Mouse (Mus musculus) neural tube, embryonic 12.5 days (tissue): ENCODE results near the gene Rnf11. TPM values are rescaled to one million over a fixed set of nuclear protein-coding genes. Genes with fewer than 3 reads are reported as not detected.

Experiments used
- ATAC-seq: fragments of 200-750 bp; cut with Nextera tagmentation; 2 replicates; pipeline ENCODE4 v1.8.0; 2017; ENCODE audit warnings: low read depth, mild to moderate bottlenecking, moderate TSS enrichment, moderate library complexity; ENCODE audit not compliant: low FRiP score
- H3K27ac ChIP-seq: fragments of 300-500 bp; sonication (generic); 2 replicates; pipeline ENCODE4 v1.5.1; 2016
- H3K27me3 ChIP-seq: fragments of 300-500 bp; sonication (generic); replicated peaks from 2 replicates; pipeline ENCODE4 v1.6.1; 2016; ENCODE audit warnings: mild to moderate bottlenecking
- H3K36me3 ChIP-seq: fragments of 300-500 bp; sonication (generic); 2 replicates; pipeline ENCODE4 v1.6.1; 2016; ENCODE audit warnings: mild to moderate bottlenecking
- H3K4me1 ChIP-seq: fragments of 300-500 bp; sonication (generic); 2 replicates; pipeline ENCODE4 v1.6.1; 2016
- H3K4me2 ChIP-seq: fragments of 300-500 bp; sonication (generic); replicated peaks from 2 replicates; pipeline ENCODE4 v1.6.1; 2016; ENCODE audit warnings: mild to moderate bottlenecking
- H3K4me3 ChIP-seq: fragments of 300-500 bp; sonication (generic); 2 replicates; pipeline ENCODE4 v1.5.1; 2016
- H3K9ac ChIP-seq: fragments of 300-500 bp; sonication (generic); 2 replicates; pipeline ENCODE4 v1.6.1; 2016; ENCODE audit warnings: mild to moderate bottlenecking
- H3K9me3 ChIP-seq: fragments of 300-500 bp; sonication (generic); 2 replicates; pipeline ENCODE4 v1.6.1; 2016; ENCODE audit warnings: mild to moderate bottlenecking
- WGBS: fragments of 180-500 bp; shearing (Covaris S2); methylation state at CpG from one replicate; pipeline ENCODE4 v1.1.7; 2016; 5-methylcytosine and 5-hydroxymethylcytosine counted together
- polyA plus RNA-seq: library from polyadenylated mRNA; unstranded; fragments of >200 nt; fragmentation: Nextera tagmentation; extraction: Ambion mirVana; gene quantifications from 2 replicates; pipeline ENCODE4 v1.2.1, GENCODE M21; 2016

Rnf11 gene
- polyA plus RNA-seq, 1 experiment from 2014 or later, result 71.0 TPM

DNA sequence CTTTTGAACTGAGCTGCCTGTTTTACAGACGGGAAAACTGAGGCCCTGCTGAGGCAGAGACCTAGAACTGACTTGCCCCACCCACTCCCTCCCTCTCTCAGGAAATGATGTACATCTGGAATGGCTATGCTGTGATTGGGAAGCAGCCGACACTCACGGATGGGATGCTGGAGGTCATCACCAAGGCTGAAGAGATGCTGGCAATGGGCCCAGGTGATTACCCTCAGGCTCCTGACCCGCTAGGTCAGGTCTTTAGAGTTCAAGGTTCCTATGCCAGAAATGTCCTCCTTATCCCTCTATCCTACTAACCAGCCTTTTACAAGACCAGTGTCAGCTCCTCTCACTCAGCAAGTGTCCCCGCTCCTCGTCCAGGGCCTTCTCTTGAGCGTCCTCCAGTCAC is 42.4 kb downstream of the Rnf11 start:
- no peak overlapping the region for H3K4me3 ChIP-seq
- H3K4me2 ChIP-seq, result no peak overlapping the region
- H3K9me3 ChIP-seq, result no peaks in the 10 kb centered on the region
- H3K4me1 ChIP-seq, result 0 out of 2 replicates have a peak, but pooled peaks cover 3% of the 10 kb centered on the region
- H3K36me3 ChIP-seq, result peaks cover 4% of the 10 kb centered on the region; the same call in 1 of the 2 replicates
- H3K27ac ChIP-seq, result no peak overlapping the region
- no peaks in the 10 kb centered on the region for H3K27me3 ChIP-seq
- no peak for ATAC-seq
- WGBS, result 92% methylated on average over 7 of the region's 7 CpGs
- no peak overlapping the region for H3K9ac ChIP-seq

DNA sequence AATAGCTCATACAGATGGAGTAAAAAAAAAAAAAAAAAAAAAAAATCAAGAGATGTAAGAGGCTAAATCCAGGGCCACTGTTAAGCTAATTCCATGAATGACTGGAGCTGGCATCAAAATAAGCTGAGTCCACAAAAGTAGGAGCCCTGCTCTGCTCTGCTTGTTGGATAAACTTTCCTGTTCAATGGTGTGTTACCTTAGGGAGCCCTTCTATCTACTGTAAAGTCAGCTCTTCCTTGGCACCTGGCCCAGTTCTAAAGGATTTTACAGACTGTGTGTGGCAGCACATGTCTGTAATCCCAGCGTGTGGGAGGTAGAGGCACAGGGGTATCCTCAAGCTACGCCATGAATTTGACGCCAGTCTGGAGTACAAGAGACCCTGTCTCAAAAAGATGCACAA is 43.5 kb downstream of the Rnf11 start:
- Histone ChIP-seq H3K4me3 (no peak overlapping the region), H3K9me3 (no peaks in the 10 kb centered on the region), H3K4me2 (no peak overlapping the region), H3K9ac (no peak overlapping the region), H3K27ac (no peak overlapping the region), H3K27me3 (no peaks in the 10 kb centered on the region), H3K4me1 (0 out of 2 replicates have a peak, but pooled peaks cover 3% of the 10 kb centered on the region), H3K36me3 (peaks cover 4% of the 10 kb centered on the region; the same call in 1 of the 2 replicates)
- WGBS, result 92% methylated on average over 3 of the region's 3 CpGs
- ATAC-seq, result no peak

DNA sequence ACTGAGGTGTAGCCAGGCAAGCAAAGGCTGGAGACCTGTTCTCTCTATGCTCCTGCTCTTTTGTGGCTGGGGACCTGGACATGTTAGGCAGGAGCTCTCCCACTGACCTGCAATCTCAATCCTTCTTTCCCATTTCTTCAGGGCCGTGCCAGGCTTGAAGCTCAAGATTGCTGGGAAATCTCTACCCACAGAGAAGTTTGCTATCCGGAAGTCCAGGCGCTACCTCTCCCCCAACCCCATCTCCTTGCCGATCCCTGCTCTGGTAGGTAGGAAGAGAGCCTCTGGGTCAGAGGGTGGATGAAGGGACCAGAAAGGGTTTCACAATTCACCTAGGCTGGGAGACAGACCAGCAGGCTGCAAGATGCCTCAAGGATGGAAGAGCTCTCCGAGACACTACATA is 44.1 kb downstream of the Rnf11 start:
- WGBS, result 96% methylated on average over 5 of the region's 5 CpGs
- Histone ChIP-seq H3K36me3 (peaks cover 4% of the 10 kb centered on the region; the same call in 1 of the 2 replicates), H3K4me1 (0 out of 2 replicates have a peak, but pooled peaks cover 3% of the 10 kb centered on the region), H3K27ac (no peak overlapping the region), H3K4me3 (no peak overlapping the region), H3K9me3 (no peaks in the 10 kb centered on the region), H3K4me2 (no peak overlapping the region), H3K27me3 (no peaks in the 10 kb centered on the region), H3K9ac (no peak overlapping the region)
- no peak for ATAC-seq

DNA sequence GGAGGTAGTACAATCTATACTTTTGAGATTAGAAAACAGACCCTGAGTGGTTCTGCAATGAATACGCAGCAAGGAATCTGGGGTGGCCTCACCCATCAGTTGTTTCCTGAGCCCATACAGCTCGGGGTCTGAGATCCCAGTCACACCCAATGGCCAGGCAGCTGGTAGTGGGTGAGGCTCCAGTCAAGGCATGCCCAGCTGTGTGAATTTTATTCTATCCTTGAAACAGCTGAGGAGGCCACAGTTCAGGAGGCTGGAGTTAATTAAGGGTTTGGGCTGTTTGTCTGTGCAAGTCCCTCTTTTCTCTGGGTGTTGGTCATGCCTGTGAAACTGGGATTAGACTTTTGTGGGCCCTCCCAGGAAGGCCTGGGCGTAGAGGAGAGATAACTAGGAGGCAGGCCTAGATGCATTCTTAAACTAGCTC is 44.7 kb downstream of the Rnf11 start:
- Histone ChIP-seq H3K9me3 (no peaks in the 10 kb centered on the region), H3K36me3 (peaks cover 4% of the 10 kb centered on the region; the same call in 1 of the 2 replicates), H3K4me1 (0 out of 2 replicates have a peak, but pooled peaks cover 3% of the 10 kb centered on the region), H3K27me3 (no peaks in the 10 kb centered on the region), H3K4me3 (no peak overlapping the region), H3K27ac (no peak overlapping the region), H3K4me2 (no peak overlapping the region), H3K9ac (no peak overlapping the region)
- 85% methylated on average over 3 of the region's 3 CpGs for WGBS
- no peak for ATAC-seq

DNA sequence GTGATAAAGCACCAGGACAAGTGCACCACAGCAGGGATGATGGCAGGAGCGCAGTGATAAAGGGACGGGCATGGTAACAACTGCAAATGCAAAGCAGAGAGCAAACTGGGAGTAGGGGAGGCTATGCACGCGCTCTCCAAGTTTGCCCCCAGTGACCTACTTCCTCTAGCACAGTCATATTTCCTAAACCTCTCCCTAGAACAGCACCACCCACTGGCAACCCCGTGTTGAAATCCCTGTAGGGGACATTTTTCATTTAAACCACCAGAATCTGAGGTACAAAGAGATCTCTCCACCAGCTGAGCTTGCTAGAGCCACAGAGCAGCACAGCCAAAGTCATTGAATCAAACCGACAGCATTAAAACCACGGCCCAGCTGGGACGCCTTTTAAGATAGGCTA is 45.4 kb downstream of the Rnf11 start:
- peaks cover 4% of the 10 kb centered on the region; the same call in 1 of the 2 replicates for H3K36me3 ChIP-seq
- 0 out of 2 replicates have a peak, but pooled peaks cover 3% of the 10 kb centered on the region for H3K4me1 ChIP-seq
- no peaks in the 10 kb centered on the region for H3K27me3 ChIP-seq
- H3K27ac ChIP-seq, result no peak overlapping the region
- no peak overlapping the region for H3K4me3 ChIP-seq
- 72% methylated on average over 8 of the region's 8 CpGs for WGBS
- no peak overlapping the region for H3K4me2 ChIP-seq
- H3K9ac ChIP-seq, result no peak overlapping the region
- no peaks in the 10 kb centered on the region for H3K9me3 ChIP-seq
- ATAC-seq, result no peak

DNA sequence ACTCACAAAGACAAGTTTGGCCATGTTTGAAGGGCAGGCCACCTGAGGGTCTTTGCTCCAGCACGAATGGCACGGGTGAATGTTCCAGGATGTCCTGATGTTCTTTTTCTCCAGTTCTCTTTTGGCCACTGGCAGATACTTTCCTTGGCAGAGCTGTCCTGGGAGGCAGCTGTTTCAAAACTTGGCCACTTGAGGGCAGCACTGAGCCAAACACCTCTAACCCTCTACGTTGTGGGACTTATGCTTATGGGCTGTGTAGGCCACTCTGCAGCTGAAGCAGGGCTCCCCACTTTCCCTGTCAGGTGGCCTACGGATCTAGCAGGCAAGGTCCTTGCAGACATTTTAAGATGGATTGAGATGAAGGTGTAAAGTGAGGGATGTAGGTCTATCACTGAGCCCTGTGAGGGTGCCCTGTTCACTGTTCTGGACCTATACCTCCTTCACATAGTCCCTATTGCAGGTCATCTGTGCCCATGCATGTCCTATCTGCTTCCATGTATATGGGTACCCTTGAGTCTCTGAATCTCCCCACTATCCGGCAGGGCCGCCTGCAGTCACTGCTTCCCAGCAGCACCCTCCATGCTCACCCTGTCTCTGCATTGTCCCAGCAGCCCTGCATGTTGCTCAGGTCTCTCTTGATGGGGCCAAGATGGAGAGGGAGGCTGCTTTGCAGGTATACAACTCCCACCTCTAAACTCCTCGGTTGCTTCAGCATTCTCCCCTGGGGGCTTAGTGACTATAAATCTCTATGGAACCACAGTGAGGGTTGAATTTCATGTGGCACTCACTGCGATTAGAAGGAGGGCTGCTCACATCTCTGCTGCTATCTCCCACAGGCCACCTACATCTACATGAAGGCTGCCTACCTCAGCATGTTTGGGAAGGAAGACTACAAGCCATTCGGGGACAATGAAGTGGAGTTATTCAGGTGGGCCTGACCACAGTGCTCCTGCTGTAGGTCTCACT is 46.3 kb downstream of the Rnf11 start:
- 50% methylated on average over 9 of the region's 9 CpGs for WGBS
- peaks cover 4% of the 10 kb centered on the region; the same call in 1 of the 2 replicates for H3K36me3 ChIP-seq

DNA sequence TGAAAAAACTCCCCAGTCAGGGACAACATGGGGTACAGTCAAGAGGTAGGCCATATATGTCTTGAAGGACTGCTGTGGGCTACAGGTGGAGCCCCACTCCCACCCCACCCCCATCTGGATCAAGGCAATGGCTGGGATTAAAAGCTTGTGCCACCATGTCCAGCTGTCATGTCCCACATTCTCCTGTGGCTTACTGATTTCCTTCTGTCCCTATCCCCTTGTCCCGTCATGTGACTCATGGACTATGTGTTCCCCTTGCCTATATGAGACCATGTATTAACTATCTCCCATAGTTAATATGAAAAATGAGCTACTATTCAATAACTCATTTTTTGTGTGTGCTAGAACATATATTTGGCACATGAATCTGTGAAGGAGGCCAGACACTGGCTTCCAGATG is 50.3 kb downstream of the Rnf11 start:
- Histone ChIP-seq H3K4me3 (no peak overlapping the region), H3K27ac (no peak overlapping the region), H3K27me3 (no peaks in the 10 kb centered on the region), H3K36me3 (no peaks in the 10 kb centered on the region), H3K4me2 (no peak overlapping the region), H3K9me3 (no peaks in the 10 kb centered on the region), H3K4me1 (peaks cover 10% of the 10 kb centered on the region; the same call in 1 of the 2 replicates), H3K9ac (no peak overlapping the region)
- 96% methylated on average over 1 of the region's 1 CpGs for WGBS
- no peak for ATAC-seq

More for the DNA sequence above, 46.3 kb downstream of the Rnf11 start:
- Histone ChIP-seq H3K9ac (no peak overlapping the region), H3K4me2 (no peak overlapping the region), H3K4me1 (0 out of 2 replicates have a peak, but pooled peaks cover 3% of the 10 kb centered on the region), H3K27me3 (no peaks in the 10 kb centered on the region), H3K4me3 (no peak overlapping the region), H3K9me3 (no peaks in the 10 kb centered on the region), H3K27ac (no peak overlapping the region)
- peak; percentile 80 for ATAC-seq

DNA sequence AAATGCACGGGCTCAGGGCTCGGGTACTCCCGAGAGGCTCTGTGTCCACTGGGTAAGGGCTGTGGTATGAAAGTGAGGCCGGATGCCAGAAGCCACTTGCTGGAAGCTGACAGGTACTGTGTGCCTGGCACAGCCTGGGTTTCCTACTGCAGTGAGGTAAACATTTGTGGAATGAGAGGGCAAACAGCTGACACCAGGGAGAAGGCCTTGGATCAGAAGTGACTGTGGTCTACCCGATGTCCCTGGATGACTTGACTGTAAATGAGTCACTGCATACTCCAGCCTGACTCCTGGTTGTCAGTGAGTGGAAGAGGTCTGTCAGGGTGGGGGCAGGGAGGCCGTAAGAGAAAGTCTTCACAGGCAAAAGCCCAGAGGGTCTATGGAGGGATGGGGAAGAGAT is 50.9 kb downstream of the Rnf11 start:
- no peak overlapping the region for H3K9ac ChIP-seq
- H3K4me3 ChIP-seq, result no peak overlapping the region

DNA sequence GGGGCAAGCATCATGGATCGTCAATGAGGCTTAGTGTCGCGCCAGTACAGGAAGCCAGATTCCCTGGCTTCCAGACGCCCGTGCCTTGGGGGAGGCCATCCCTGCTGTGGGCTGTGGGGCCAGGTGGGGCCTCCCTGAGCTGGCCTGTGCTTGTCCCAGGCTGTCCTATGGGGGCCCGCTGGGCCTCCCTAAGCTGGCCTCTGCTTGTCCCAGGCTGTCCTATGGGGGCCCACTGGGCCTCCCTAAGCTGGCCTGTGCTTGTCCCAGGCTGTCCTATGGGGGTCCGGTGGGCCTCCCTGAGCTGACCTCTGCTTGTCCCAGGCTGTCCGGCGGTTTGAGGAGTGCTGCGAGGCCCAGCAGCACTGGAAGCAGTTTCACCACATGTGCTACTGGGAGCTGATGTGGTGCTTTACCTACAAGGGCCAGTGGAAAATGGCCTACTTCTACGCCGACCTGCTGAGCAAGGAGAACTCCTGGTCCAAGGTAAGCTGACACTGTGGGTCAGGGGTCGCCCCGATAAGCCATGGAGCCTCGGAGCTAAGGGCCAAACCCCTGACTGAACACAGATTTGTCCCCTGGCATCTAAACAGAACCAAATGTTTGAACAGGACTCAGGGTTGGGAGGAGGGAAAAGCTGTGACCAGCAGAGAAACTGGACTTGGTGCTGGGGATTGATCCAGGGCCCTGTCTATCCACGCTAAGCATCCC is 51.7 kb downstream of the Rnf11 start:
- ATAC-seq, result no peak

More for the DNA sequence above, 50.9 kb downstream of the Rnf11 start:
- Histone ChIP-seq H3K36me3 (no peaks in the 10 kb centered on the region), H3K9me3 (no peaks in the 10 kb centered on the region), H3K4me2 (no peak overlapping the region), H3K4me1 (peaks cover 7% of the 10 kb centered on the region; the same call in 1 of the 2 replicates), H3K27ac (no peak overlapping the region), H3K27me3 (no peaks in the 10 kb centered on the region)
- 87% methylated on average over 6 of the region's 6 CpGs for WGBS
- ATAC-seq, result no peak

DNA sequence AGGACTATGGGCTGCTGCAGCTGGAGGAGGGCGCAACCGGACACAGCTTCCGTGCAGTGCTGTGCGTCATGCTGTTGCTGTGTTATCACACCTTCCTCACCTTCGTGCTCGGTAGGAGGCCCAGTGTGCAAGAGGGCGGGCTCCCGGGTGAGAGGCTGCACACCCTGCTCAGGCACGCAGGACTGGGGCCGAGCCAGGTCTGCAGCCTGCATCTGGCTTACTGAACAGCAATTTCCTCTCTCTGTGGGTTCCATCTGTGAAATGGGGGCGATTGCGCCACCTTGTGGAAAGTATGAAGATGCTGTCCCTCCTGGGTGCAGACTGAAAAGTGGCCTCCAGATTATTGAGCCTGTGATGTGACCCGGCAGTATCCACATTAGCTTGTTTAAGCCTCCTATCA is 53.7 kb downstream of the Rnf11 start:
- H3K36me3 ChIP-seq, result no peaks in the 10 kb centered on the region
- H3K27me3 ChIP-seq, result no peaks in the 10 kb centered on the region
- no peak overlapping the region for H3K27ac ChIP-seq
- H3K9me3 ChIP-seq, result no peaks in the 10 kb centered on the region
- no peak overlapping the region for H3K4me2 ChIP-seq
- no peak for ATAC-seq
- H3K4me1 ChIP-seq, result peaks cover 7% of the 10 kb centered on the region; the same call in 1 of the 2 replicates
- H3K9ac ChIP-seq, result no peak overlapping the region
- no peak overlapping the region for H3K4me3 ChIP-seq
- WGBS, result 51% methylated on average over 13 of the region's 13 CpGs

More for the DNA sequence above, 51.7 kb downstream of the Rnf11 start:
- no peak overlapping the region for H3K4me2 ChIP-seq
- H3K9ac ChIP-seq, result no peak overlapping the region
- H3K27me3 ChIP-seq, result no peaks in the 10 kb centered on the region
- no peaks in the 10 kb centered on the region for H3K36me3 ChIP-seq
- WGBS, result 83% methylated on average over 16 of the region's 16 CpGs
- no peak overlapping the region for H3K27ac ChIP-seq
- peaks cover 7% of the 10 kb centered on the region; the same call in 1 of the 2 replicates for H3K4me1 ChIP-seq
- no peaks in the 10 kb centered on the region for H3K9me3 ChIP-seq
- H3K4me3 ChIP-seq, result no peak overlapping the region

DNA sequence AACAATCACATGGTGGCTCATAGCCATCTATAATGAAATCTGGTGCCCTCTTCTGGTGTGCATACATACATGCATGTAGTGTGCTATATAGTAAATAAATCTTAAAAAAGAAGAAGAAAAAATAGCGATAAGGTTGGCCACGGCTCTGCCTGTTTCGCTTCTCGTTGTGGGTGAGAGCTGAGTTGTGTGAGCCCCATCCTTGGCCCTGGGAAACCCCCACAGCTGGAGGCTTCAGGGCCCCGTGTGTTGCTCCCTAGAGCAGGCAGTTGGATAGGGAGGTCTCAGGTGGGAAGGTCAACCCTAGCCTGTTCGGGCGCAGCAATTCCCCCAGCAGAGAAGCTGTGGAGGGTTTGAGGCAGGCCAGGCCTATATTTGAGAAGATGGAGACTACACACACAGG is 54.3 kb downstream of the Rnf11 start:
- no peak overlapping the region for H3K27ac ChIP-seq
- 89% methylated on average over 7 of the region's 7 CpGs for WGBS
- H3K4me3 ChIP-seq, result no peak overlapping the region
- ATAC-seq, result no peak
- H3K4me1 ChIP-seq, result peaks cover 7% of the 10 kb centered on the region; the same call in 1 of the 2 replicates
- H3K4me2 ChIP-seq, result no peak overlapping the region
- H3K36me3 ChIP-seq, result no peaks in the 10 kb centered on the region
- H3K9me3 ChIP-seq, result no peaks in the 10 kb centered on the region
- no peaks in the 10 kb centered on the region for H3K27me3 ChIP-seq
- no peak overlapping the region for H3K9ac ChIP-seq

DNA sequence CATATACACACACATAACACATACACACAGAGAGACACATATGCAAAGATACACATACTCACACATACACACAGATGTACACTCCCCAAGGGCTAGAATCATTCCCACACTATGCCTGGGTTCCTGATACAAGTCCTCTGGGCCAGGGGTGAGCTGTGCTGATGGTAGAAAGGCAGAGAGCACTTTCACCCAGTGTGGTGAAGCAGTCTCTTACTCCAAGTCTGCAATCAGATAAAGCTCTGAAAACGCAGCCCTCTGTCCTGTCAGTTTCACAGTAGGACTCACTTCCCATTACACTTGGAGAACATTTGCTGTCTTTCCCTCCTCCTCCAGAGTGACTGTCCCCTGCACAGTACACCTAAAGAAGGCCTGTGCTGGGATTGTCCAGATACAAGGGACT is 57.5 kb downstream of the Rnf11 start:
- no peak for ATAC-seq
- H3K27me3 ChIP-seq, result no peaks in the 10 kb centered on the region
- WGBS, result 61% methylated on average over 1 of the region's 1 CpGs
- H3K4me2 ChIP-seq, result no peak overlapping the region
- no peaks in the 10 kb centered on the region for H3K9me3 ChIP-seq
- H3K4me3 ChIP-seq, result no peak overlapping the region
- H3K27ac ChIP-seq, result no peak overlapping the region
- no peaks in the 10 kb centered on the region; the same call in 1 of the 2 replicates for H3K4me1 ChIP-seq
- H3K36me3 ChIP-seq, result no peaks in the 10 kb centered on the region
- H3K9ac ChIP-seq, result no peak overlapping the region
